Mouse (Mus musculus): Measurements from ENCODE around the gene Dennd6b. TPM values are rescaled to one million over a fixed set of nuclear protein-coding genes. Genes with fewer than 3 reads are reported as not detected.

Dennd6b gene
- total RNA-seq, 2 experiments from 2014 or later, result 8.7 to 10.3 TPM

Small RNAs within 50 kb of the gene (microRNA-seq; reads per million reads assigned to microRNA genes)
- gene Mir6958 (2.8 to 3.5 reads per million in 2 experiments), gene Mir7118 (0.20 to 0.35 reads per million in 2 experiments)

Other genes starting within 250 kb of the Dennd6b start
- not detected for gene Ttll8, start 242.1 kb downstream of the Dennd6b start, total RNA-seq (2021)
- not detected for gene Mlc1, start 217.5 kb downstream of the Dennd6b start, total RNA-seq (2021)
- 100 to 1,000 TPM; 109 to 121 TPM for gene Mov10l1, start 213.6 kb downstream of the Dennd6b start, total RNA-seq (2021)
- 1 to 10 TPM; 2.1 to 2.3 TPM for gene Panx2, start 136.8 kb downstream of the Dennd6b start, total RNA-seq (2021)
- gene Trabd, start 121.4 kb downstream of the Dennd6b start, total RNA-seq (2021), result 10 to 100 TPM; 45.1 to 47.6 TPM
- gene Selenoo, start 107.4 kb downstream of the Dennd6b start, total RNA-seq (2021), result 10 to 100 TPM; 10.0 to 10.2 TPM
- gene Tubgcp6, start 73.4 kb downstream of the Dennd6b start, total RNA-seq (2021), result 10 to 100 TPM; 15.9 to 16.1 TPM
- gene Hdac10, start 67.8 kb downstream of the Dennd6b start, total RNA-seq (2021), result 1 to 10 TPM; 9.0 to 9.5 TPM
- 10 to 100 TPM; 28.8 to 28.9 TPM for gene Mapk12, start 55.8 kb downstream of the Dennd6b start, total RNA-seq (2021)
- 1 to 10 TPM; 4.1 to 5.4 TPM for gene Mapk11, start 46.9 kb downstream of the Dennd6b start, total RNA-seq (2021)
- 100 to 1,000 TPM; 132 to 137 TPM for gene Plxnb2, start 15.7 kb downstream of the Dennd6b start, total RNA-seq (2021)
- gene Ppp6r2, start 15.1 kb upstream of the Dennd6b start, total RNA-seq (2021), result 10 to 100 TPM; 51.4 to 54.7 TPM
- gene Sbf1, start 118.8 kb upstream of the Dennd6b start, total RNA-seq (2021), result 10 to 100 TPM; 78.6 to 83.4 TPM
- not detected for gene Adm2, start 126.2 kb upstream of the Dennd6b start, total RNA-seq (2021)
- gene Miox, start 137.9 kb upstream of the Dennd6b start, total RNA-seq (2021), result not detected
- gene Lmf2, start 159.2 kb upstream of the Dennd6b start, total RNA-seq (2021), result 10 to 100 TPM; 54.0 to 55.5 TPM
- gene Ncaph2, start 159.2 kb upstream of the Dennd6b start, total RNA-seq (2021), result 10 to 100 TPM; 91.0 to 99.7 TPM
- gene Sco2, start 177.3 kb upstream of the Dennd6b start, total RNA-seq (2021), result 10 to 100 TPM; 13.6 to 14.1 TPM
- under 1 TPM; 0.31 to 0.72 TPM for gene Tymp, start 180.5 kb upstream of the Dennd6b start, total RNA-seq (2021)
- gene Odf3b, start 182.8 kb upstream of the Dennd6b start, total RNA-seq (2021), result under 1 TPM; 0.26 to 0.72 TPM
- not detected for gene Klhdc7b, start 188.4 kb upstream of the Dennd6b start, total RNA-seq (2021)
- gene Syce3, start 214.0 kb upstream of the Dennd6b start, total RNA-seq (2021), result not detected
- gene Cpt1b, start 229.4 kb upstream of the Dennd6b start, total RNA-seq (2021), result 100 to 1,000 TPM; 585 to 617 TPM
- 1 to 10 TPM; 1.1 to 1.8 TPM for gene C730034F03Rik, start 233.1 kb upstream of the Dennd6b start, total RNA-seq (2021)
- 10 to 100 TPM in 1 of 2 experiments, 1 to 10 TPM in 1; 2.1 to 11.6 TPM for gene Gm44502, start 233.2 kb upstream of the Dennd6b start, total RNA-seq (2021)
- 10 to 100 TPM; 68.2 to 94.0 TPM for gene Chkb, start 233.4 kb upstream of the Dennd6b start, total RNA-seq (2021)